Mouse (Mus musculus) T-helper 17 cell (primary cell): ENCODE data around the gene Cnot1.
"Not testable (repeated sequence)": the region's sequence is repeated elsewhere in the genome, so short reads cannot be mapped to it uniquely, and the experiment has no call there.

Experiments used
- in situ Hi-C, 2 experiments: fragments of 300-600 bp; cut with MboI, MseI; formaldehyde crosslinking; loops; 1 replicate in 1 of 2; 2 replicates in 1 of 2; pipeline ENCODE4 v1.15.1; 2025; ENCODE audit warnings: high pct_unique_total_duplicates in 2 of 2

The Cnot1 gene

DNA sequence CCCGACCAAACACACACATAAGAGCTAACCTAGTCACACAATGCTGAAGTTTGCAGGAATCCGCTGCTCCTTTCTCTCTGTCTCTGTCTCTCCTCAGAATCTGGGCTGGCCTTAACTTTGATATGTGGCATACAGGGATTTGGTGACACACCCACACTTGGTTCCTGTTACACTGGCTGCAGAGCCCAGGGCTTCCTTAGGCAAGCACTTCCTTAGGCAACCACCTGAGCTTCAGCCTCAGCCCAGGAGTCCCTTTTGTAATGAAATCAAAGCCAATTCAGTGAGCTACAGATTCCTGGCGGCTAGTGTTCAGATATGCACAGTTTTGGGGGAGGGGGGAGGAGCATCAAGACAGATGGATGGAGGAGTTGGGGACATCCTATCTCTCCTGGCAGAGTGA is 10.3 kb upstream of the Cnot1 start:
- in situ Hi-C loops, result loop anchor here in 1 of 2 experiments (25.0 kb wide), 1 partner anchor 730 kb away; the partner anchor contains the start of gene Katnb1

DNA sequence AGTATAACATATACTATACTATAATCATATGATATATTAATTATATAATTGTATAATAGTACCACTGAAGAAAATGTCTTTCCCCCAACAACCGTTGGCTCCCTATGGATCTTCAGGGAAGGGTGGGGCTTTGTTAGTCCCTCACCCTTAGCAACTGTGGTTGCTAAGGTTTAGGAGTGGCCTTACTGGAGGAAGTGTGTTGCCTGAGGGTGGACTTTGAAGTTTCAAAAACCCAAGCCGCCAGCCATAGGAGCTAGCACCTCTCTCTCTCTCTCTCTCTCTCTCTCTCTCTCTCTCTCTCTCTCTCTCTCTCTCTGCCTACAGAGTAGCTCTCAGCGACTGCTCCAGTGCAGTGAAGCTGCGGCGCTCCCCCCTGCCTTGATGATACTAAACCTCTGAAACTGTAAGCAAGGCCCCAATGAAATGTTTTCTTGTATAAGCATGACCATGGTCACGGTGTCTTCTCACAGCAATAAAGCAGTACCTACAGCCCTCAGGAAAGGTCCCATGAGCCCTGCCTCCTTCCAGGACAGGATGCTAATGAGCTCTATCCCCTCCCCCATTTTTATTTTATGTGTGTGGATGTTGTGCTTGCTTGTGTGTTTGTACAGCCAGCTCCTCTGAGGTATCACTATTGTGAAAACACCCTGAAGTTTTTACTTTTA is 8.9 kb upstream of the Cnot1 start:
- in situ Hi-C loops, result loop anchor here in 1 of 2 experiments (25.0 kb wide), 1 partner anchor 729 kb away; the partner anchor contains the start of gene Katnb1

DNA sequence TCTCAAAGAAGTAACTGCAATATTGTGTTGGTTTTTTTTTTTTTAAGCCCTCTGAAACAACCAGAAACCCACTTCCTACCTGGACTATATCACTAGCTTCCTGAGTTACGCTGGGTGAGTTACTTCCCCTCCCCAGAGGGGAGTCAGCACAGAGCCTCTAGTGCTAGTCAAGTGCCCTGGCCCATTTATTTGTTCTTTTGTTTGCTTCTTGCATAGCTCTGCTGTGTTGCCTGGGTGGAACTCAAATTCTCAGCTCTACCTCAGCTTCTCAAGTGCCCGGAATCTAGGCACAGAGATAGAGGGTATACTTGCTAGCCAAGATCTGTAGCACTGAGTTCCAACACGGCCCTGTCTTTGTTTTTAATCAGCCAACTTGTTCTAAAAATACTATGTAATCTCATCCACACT is 2.9 kb upstream of the Cnot1 start:
- in situ Hi-C loops, result loop anchor here in 1 of 2 experiments (25.0 kb wide), 1 partner anchor 723 kb away; the partner anchor contains the start of gene Katnb1

DNA sequence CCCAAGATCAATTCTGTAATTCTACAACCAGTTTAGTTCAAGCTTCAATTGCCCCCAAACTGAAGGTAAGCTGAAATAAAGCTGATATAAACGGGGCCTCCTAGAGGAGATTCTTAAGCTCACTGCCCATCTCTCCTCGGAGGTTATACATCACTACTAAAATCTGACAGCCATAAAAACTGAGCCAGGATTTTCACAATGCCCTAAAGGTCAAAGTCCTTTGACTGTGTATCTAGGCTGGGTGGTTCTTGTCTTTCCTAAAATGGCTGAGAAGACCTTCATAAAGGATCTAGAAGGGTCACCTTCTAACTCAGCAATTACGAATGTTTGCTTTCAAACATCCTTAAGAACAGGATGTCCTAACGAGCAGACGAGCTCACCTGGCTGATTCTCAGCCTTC is 1.9 kb upstream of the Cnot1 start:
- in situ Hi-C loops, result loop anchor here in 1 of 2 experiments (25.0 kb wide), 1 partner anchor 722 kb away; the partner anchor contains the start of gene Katnb1

DNA sequence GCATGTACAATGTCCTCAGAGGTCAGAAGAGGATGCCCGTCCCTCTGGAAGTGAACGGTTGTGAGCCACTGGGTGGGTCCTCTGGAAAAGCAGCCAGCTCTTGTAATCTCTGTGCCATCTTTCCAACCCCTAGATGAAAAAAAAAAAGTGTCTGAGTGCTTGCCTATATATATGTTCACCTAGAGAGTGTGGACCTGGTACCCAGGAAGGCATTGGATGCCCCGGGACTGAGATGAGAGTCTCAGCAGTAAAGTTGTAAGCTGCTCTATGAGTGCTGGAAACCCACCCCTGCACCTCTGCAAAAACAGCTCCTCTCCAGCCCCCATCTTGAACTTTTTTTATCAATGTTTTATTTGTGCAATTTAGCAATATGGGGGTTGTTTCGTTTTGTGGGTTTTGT is 1.4 kb upstream of the Cnot1 start:
- in situ Hi-C loops, result loop anchor here in 1 of 2 experiments (25.0 kb wide), 1 partner anchor 721 kb away; the partner anchor contains the start of gene Katnb1

DNA sequence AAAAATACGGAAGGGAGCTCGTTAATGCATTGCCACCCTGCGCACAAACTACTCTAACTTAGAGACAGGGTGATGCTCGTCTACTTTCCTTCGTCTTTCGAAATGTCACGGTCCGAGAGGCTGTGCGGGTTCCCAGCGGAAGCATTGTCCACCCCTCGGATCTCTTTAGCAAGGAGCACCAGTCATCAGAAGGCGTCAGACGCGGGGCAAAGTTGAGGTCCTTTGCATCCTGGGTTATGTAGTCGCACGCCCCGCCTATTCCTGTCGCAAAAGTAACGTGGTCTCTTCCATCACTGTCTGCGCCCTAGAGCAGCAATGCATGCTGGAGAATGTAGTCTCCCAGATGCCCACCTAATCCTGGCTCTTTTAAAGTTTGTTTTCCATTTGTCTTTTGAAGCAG is 597 bp upstream of the Cnot1 start:
- in situ Hi-C loops, result loop anchor here in 1 of 2 experiments (25.0 kb wide), 1 partner anchor 721 kb away; the partner anchor contains the start of gene Katnb1

DNA sequence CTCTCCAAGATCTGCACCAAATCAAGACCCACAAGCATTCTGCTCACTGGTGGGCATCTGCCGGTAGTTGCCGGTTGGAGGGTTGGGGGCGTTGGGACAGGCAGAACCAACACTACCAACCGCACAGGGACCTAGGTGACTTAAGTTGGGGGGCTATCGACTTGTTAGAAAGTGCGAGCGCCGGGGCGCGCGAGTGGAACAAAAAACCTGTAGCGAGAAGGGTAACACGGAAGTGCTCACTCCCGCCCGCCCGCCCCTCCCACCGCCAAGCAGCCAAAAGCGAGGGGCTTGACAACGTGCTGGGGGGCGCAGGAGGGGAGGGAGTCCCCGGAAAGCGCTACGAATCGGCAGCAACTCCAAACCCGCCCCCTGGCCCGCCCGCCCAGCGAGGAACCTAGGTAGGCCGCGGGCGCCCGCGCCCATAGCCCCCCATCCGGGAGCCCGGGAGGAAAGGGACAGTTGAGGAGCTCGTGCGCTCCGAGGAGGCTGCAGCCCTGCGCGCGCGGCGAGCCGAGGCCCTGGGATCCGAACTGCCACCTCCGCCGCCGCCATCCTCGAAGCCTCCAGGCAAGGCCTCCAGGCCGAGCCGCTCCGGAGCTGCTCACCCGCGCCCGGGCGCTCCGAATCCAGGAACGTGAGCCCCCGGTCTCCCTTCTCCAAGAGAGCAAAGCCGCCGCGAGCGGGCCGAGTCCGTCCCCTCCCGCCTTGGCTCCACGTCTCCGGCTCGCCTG is 638 bp downstream of the Cnot1 start:
- in situ Hi-C loops, result loop anchor here in 1 of 2 experiments (25.0 kb wide), 1 partner anchor 719 kb away; the partner anchor contains the start of gene Katnb1

DNA sequence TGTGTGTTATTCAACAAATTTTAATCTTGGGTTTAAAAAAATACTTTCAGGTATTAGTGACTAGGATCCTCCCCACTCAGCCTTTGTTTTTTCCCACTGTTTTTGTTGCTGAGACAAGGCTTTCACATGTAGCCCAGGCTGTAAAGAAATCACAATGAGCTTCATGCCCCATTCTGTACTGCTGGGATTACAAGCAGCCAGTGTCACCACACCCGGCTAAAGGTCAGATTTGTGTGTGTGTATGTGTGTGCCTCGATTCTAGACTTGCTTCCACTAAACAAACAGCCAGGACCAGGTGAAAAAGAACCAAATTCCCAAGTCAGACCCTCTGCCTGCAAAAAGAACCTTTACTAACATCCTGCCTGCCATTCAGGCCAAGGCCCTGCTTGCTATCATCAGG is 1.8 kb downstream of the Cnot1 start:
- in situ Hi-C loops, result loop anchor here in 1 of 2 experiments (25.0 kb wide), 1 partner anchor 718 kb away; the partner anchor contains the start of gene Katnb1

DNA sequence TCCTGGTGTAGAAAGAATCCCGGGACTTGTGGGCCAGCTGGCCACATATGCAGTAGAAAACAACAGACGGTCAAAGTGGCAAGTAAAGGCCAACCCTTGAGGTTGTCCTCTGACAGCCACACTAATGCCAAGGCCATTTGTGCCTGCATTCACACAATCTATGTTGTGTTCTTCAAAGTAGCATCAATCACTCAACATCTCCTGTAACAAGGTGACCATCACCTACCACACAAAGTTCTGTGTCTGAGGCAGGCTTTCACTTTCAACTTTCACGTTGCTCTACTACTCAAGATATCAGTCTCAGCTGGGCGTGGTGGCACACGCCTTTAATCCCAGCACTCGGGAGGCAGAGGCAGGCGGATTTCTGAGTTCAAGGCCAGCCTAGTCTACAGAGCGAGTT is 5.0 kb downstream of the Cnot1 start:
- in situ Hi-C loops, result loop anchor here in 1 of 2 experiments (25.0 kb wide), 1 partner anchor 715 kb away; the partner anchor contains the start of gene Katnb1

DNA sequence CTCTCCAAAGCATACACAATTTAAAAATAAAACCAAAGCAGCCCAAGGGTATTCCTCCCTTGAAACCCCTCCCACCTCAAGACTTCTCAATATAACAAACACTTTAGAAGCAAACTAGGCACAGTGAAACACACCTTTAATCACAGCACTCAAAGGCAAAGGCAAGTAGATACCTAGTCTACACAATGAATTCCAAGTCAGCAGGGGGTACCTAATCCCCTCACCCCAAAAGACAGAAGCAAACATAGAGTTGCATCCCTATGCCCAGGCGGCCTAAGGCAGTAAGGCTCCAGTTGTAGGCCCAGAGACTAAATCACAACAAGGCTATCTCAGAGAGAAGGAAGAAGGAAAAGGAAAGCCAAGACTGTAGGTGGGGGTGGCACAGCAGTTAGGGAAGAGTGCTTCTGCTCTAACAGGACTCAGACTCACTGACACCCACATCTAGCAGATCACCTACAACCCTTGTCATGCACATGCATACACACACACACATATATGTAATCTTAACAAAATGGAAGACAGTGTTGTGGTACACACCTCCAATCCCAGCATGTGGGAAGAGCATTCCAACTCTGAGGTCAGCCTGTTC is 5.7 kb downstream of the Cnot1 start:
- in situ Hi-C loops, result loop anchor here in 1 of 2 experiments (25.0 kb wide), 1 partner anchor 714 kb away; the partner anchor contains the start of gene Katnb1

DNA sequence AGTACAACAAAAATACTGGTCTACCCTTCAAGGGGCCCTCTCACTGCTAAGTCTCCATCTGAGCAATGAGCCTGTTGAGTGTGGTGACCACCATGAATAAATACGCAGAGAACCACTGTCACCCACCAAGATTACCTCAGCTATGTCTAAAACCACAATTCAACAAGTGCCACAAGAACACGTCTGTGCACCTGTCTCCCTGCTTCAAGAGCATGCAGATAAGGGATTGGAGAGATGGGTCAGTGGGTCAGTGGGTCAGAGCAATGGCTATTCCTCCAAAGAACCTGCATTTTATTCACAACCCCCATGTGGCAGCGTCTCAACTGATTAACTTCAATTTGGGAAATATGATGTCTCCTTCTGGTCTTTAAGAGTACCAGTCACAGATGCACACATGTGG is 6.9 kb downstream of the Cnot1 start:
- in situ Hi-C loops, result loop anchor here in 1 of 2 experiments (25.0 kb wide), 1 partner anchor 713 kb away; the partner anchor contains the start of gene Katnb1

DNA sequence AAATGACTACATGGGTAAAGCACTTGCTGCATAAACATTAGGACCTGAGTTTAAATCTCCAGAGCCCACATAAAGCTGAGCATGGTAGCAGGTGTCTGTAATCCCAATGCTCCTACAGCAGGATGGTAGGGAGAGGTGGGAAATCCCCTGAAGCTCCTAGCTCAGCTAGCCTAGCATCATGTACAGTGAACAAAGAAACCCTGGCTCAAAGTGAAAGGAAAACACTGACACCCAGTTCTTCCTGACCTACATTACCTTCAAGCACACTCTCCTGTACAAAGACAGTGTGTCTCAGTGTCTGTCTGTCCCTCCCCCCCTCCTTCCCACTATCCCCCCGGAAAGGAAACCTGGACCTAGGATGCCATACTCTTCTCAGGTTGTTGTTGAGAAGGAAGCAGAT is 7.4 kb downstream of the Cnot1 start:
- in situ Hi-C loops, result loop anchor here in 1 of 2 experiments (25.0 kb wide), 1 partner anchor 713 kb away; the partner anchor contains the start of gene Katnb1

DNA sequence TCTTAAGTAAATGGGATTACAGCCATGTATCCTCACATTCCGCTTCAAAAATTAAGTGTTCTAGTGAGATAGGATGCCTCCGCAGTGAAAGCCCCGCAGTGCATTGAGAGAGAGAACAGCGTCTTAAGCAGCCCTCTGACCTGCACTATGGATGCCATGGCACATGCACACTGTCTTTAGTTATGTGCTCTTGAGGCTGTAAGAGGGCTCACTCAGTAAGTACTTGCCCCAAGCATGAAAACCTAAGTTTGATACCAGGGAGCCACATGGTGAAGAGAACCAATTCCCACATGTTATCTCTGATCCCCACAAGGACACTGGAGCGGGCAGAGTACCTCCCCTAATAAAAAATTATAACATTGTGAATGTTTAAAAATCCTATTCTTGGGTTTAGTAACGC is 8.1 kb downstream of the Cnot1 start:
- in situ Hi-C loops, result no loop called here

DNA sequence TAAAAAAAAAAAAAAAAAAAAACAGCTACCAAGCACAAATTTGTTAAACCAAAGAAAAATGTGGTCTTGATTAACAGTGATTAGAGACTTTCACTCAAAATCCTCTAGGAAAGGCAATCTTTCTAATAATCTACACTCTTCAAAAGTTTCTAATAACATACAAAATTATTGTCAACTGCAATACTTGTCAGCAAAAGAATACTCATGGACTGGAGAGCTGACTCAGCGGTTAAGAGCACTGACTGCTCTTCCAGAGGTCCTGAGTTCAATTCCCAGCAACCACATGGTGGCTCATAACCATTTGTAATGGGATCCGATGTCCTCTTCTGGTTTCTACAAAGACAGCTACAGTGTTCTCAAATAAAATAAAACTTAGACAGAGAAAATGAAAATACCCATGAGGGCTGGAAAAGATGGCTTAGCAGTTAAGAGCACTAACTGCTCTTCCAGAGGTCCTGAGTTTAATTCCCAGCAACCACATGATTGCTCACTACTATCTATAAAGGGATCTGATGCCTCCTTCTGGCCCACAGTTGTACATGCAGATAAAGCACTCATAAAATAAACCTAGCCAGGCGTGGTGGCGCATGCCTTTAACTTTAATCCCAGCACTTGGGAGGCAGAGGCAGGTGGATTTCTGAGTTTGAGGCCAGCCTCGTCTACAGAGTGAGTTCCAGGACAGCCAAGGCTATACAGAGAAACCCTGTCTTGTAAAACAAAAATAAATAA is 11.8 kb downstream of the Cnot1 start:
- in situ Hi-C loops, result not testable (repeated sequence)

DNA sequence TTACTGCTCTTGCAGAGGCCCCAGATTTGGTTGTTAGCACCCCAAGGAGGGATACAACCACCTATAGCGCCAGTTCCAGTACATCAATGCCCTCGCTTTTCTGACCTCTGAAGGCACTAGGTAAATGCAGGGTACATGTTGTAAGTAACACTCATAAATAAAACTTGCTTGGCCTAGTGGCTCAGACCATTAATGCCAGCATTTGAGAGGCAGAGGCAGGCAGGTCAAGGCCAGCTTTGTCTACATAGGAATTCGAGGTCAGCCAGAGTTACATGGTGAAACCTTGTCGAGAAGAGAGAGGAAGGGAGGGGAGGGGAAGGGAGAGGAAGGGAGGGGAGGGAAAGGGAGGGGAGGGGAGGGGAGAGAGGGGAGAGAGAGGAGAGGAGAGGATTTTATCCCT is 21.7 kb downstream of the Cnot1 start:
- in situ Hi-C loops, result no loop called here

DNA sequence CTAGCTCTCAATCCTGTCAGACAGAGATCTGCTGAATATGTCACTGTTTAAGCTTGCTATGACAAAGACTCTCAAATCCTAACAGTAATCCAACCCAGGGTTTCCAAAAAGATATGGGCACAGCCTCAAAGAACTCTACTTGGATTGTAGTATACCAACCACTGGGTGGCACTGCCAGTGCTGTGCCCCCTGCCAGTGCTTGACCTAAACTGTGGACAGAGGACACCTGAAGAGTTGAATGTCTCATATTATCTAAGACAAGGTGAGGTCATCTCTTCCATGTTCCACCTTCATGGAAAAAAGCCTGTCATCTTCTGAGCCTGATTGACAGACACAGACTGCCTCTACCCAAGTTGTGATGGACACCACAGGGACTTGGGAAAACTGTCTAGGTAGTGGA is 24.6 kb downstream of the Cnot1 start:
- in situ Hi-C loops, result no loop called here

DNA sequence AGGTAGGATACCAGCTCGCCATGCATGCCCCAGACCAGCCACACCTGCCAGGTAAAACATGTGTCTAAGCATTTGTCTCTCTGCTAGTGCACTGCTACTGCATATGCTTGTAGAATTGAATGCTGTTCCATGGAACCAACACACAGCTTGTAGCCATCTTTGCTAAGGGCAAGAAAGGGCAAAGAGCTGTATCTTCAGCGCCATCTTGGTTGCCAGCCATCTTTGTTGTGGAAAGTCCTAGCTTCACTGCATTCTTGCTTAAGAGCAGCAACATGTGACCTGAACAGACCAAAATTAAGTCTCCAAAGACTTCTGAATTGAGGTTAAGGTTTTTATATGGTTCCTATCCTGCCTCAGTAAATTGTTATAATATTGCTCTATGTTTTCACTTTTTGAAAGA is 25.5 kb downstream of the Cnot1 start:
- in situ Hi-C loops, result no loop called here

DNA sequence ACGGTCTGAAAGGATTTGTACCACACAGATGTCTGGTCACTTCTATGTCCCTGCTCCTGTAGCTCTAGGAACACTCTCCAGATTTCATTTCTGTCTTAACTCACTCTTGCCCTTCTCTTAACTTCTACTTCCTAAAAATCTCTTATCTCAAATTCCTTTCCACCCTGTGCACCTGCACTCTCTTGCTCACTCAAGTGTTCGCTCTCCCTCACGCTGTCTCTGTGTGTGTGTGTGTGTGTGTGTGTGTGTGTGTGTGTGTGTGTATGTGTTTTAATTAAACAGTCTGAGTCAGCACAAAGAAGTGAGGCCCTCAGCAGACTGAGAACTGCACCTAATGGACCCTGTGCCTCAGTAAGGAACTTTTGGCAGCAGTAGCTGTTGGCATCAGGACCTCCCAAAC is 26.2 kb downstream of the Cnot1 start:
- in situ Hi-C loops, result no loop called here

DNA sequence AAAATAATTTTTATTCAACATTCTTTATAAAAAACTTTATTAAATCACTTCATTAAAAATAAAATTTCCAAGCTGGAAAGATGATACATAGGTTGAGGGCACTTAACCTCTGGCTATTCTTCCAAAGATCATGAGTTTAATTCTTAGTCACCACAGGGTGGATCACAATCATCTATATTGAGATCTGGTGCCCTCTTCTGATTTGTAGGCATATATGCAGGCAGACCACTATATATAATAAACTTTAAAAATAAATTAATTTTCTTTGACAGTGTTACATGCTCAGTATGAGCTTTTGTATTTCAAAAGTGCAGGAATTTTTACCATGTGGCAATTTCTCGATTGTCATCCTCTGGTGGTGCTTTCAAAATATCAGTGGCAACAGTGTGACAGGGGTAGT is 43.1 kb downstream of the Cnot1 start:
- in situ Hi-C loops, result no loop called here

DNA sequence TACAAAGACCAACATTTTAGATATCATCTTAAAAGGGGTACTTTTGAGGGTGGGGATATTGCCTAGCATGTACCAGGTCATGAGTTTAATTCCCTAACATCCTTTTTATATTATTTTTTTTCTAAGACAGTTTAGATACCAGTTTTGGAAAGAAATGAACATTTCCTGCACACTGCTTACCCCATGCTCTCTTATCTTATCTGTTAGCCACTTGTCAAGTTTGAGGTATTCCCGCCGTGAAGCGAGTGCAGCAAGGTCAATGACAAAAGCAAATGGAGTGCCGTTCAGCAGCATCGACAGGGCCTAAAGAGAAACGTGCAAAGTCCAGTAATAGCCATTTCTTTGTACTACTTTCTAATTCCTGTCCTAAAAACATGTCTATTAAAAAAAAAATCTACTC is 46.9 kb downstream of the Cnot1 start:
- in situ Hi-C loops, result no loop called here

DNA sequence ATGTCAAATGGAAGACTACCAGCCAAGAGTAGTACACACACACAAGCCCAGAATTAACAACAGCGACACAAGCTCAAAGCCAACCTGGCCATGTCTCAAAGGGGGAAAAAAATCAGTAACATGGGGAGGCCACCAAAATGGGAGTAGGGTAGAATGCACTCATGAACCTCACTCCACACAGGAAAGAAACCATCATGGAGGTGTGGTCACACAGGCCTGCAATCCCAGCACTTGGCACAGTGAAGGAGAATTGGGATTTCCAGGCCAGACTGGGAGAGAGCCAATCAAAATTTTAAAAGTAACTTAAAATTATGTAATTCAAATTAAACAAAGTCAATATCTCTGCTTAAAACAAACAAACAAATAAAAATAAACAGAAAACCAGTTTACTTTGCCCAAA is 55.3 kb downstream of the Cnot1 start:
- in situ Hi-C loops, result no loop called here
